Mouse (Mus musculus) intestine, postnatal 0 days (tissue): ENCODE measurements around the gene Smtnl1. TPM values are rescaled to one million over a fixed set of nuclear protein-coding genes. Genes with fewer than 3 reads are reported as not detected.

ENCODE experiments used
- ATAC-seq: fragments of 200-750 bp; cut with Nextera tagmentation; 2 replicates; pipeline ENCODE4 v1.8.0; 2017; ENCODE audit warnings: mild to moderate bottlenecking, moderate TSS enrichment, moderate library complexity
- H3K27ac ChIP-seq: fragments of 300-500 bp; sonication (generic); 2 replicates; pipeline ENCODE4 v1.5.1; 2014; ENCODE audit warnings: mild to moderate bottlenecking, low read depth, low read length, moderate library complexity
- H3K27me3 ChIP-seq: fragments of 300-500 bp; sonication (generic); replicated peaks from 2 replicates; pipeline ENCODE4 v1.6.1; 2014; ENCODE audit warnings: low read length, mixed read lengths; ENCODE audit not compliant: control insufficient read depth, insufficient read depth
- H3K36me3 ChIP-seq: fragments of 300-500 bp; sonication (generic); 2 replicates; pipeline ENCODE4 v1.6.1; 2014; ENCODE audit warnings: mild to moderate bottlenecking, moderate library complexity; ENCODE audit not compliant: control insufficient read depth, insufficient read depth
- H3K4me1 ChIP-seq: fragments of 300-500 bp; sonication (generic); replicated peaks from 2 replicates; pipeline ENCODE4 v1.6.1; 2014; ENCODE audit warnings: antibody characterized with exemption, low read length, mixed read lengths; ENCODE audit not compliant: control insufficient read depth, insufficient read depth
- H3K4me2 ChIP-seq: fragments of 300-500 bp; sonication (generic); replicated peaks from 2 replicates; pipeline ENCODE4 v1.6.1; 2014; ENCODE audit warnings: low read depth, mild to moderate bottlenecking, moderate library complexity
- H3K4me3 ChIP-seq: fragments of 300-500 bp; sonication (generic); 2 replicates; pipeline ENCODE4 v1.5.1; 2014; ENCODE audit warnings: low read depth, low read length
- H3K9ac ChIP-seq: fragments of 300-500 bp; sonication (generic); 2 replicates; pipeline ENCODE4 v1.6.1; 2014; ENCODE audit warnings: mild to moderate bottlenecking, low read depth, low read length
- H3K9me3 ChIP-seq: fragments of 300-500 bp; sonication (generic); 2 replicates; pipeline ENCODE4 v1.6.1; 2016; ENCODE audit warnings: mixed run types; ENCODE audit not compliant: control insufficient read depth
- CTCF ChIP-seq: sonication (generic); IDR thresholded peaks from 2 replicates; pipeline ENCODE4 v1.5.1; 2016; ENCODE audit warnings: low read depth, mild to moderate bottlenecking, control low read depth, antibody characterized with exemption, moderate library complexity
- WGBS: fragments of 180-500 bp; shearing (Covaris S2); extraction: QIAGEN DNeasy Blood & Tissue Kit; methylation state at CpG from one replicate; pipeline ENCODE4 v1.1.7; 2014; 5-methylcytosine and 5-hydroxymethylcytosine counted together
- polyA plus RNA-seq: library from polyadenylated mRNA; unstranded; fragments of >200 nt; fragmentation: Nextera tagmentation; extraction: Ambion mirVana; gene quantifications from 2 replicates; pipeline ENCODE4 v1.2.1, GENCODE M21; 2015

Gene Smtnl1
- polyA plus RNA-seq, 1 experiment from 2014 or later, result 0.46 TPM

DNA sequence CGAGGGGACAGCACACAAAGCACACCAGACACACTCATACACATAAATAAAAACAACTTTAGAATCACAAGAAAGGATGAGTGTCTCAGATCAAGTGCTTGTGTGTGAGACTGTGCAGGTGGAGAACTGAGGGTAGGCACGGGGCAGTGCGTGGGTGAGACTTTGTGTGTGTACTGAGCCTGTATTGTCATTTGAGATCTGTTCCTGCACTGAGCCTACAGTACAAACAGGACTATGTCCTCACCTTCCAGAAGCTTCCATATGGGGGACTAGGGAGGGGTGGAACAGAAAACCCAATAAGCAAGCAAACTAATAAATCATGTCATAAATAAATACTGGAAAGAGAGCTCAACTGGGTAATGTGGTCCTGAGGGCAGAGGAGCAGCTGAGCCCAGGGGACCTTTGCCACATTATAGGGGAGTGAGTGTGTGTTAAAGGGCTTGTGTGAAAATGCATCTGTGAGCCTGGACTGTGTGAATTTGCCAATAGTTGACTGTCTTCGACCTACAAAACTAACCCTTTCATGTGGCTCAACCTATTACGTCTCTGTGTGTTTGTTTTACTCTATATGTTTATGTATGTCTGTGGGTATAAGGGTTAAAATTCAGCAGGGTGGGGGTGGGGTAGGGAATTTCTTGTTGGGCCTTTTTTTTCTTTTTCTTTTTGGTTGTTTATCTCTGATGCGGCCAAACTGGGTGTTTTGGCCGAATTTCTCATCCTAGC lies 28.1 kb upstream of the Smtnl1 start:
- Histone ChIP-seq H3K27ac (peak overlapping the region; percentile 36; the same call in 1 of the 2 replicates), H3K27me3 (no peaks in the 10 kb centered on the region), H3K9me3 (no peaks in the 10 kb centered on the region), H3K4me1 (peaks cover 3% of the 10 kb centered on the region; the same call in 1 of the 2 replicates), H3K4me3 (0 out of 2 replicates have a peak overlapping the region, but pooled peaks have one; percentile 21), H3K4me2 (peak overlapping the region; percentile 61), H3K36me3 (peaks cover 8% of the 10 kb centered on the region; the same call in 1 of the 2 replicates), H3K9ac (no peak overlapping the region)
- 45% methylated on average over 7 of the region's 7 CpGs for WGBS
- ATAC-seq, result peak; percentile 52
- no peak for TF ChIP-seq CTCF

- Histone ChIP-seq H3K4me2 (no peak overlapping the region), H3K36me3 (0 out of 2 replicates have a peak, but pooled peaks cover 5% of the 10 kb centered on the region), H3K27ac (no peak overlapping the region), H3K9ac (no peak overlapping the region), H3K9me3 (no peaks in the 10 kb centered on the region), H3K27me3 (no peaks in the 10 kb centered on the region), H3K4me1 (no peaks in the 10 kb centered on the region), H3K4me3 (no peak overlapping the region)
- no peak for ATAC-seq
- WGBS, result 80% methylated on average over 1 of the region's 1 CpGs
- TF ChIP-seq CTCF, result no peak
Measured at GRCm38 (mm10) chr2:84845226-84845625, 22.8 kb upstream of the Smtnl1 start.

DNA sequence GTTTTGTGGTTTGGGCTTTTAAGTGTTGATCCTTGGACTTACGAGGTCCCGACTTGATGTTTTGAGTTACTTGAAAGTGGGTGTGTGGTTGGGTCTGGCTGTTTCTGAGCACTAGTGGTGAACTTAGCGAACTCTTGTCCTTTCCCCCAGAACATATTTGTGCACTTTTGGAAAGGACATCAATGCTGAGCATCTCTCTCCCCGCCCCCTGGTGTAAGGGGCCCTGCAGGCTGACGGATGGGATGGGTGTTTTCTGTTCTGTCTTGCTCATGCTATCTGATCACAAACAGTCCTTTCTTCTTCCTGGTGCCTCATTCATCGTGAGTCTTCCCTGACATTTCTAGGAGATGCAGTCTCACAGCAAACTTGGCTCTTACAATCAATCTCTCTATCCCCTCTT lies 21.2 kb upstream of the Smtnl1 start:
- Histone ChIP-seq H3K4me3 (no peak overlapping the region), H3K9me3 (no peaks in the 10 kb centered on the region), H3K27ac (no peak overlapping the region), H3K4me1 (no peaks in the 10 kb centered on the region), H3K36me3 (no peaks in the 10 kb centered on the region), H3K9ac (no peak overlapping the region), H3K4me2 (no peak overlapping the region), H3K27me3 (no peaks in the 10 kb centered on the region)
- 73% methylated on average over 6 of the region's 6 CpGs for WGBS
- no peak for ATAC-seq
- TF ChIP-seq CTCF, result no peak

DNA sequence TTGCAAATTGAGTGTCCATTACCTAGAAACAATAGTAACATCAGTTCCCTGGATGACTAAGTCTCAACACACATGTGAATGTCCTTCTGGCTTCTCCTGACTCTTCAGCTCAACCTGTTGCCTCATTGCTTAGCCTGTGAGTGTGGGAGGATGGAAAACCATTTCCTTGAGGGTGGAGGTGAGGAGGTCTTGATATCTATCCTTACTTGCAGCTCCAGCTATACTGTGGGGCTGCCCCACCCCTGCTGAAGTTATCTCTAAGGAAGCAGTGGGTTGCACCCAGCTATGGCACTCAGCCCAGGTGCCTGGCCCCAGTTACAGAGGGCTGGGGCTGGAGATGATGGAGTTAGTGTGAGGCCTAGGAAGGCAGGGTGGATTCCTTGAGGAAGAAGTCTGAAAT lies 19.5 kb upstream of the Smtnl1 start:
- Histone ChIP-seq H3K4me3 (no peak overlapping the region), H3K4me2 (no peak overlapping the region)
- no peak for TF ChIP-seq CTCF

DNA sequence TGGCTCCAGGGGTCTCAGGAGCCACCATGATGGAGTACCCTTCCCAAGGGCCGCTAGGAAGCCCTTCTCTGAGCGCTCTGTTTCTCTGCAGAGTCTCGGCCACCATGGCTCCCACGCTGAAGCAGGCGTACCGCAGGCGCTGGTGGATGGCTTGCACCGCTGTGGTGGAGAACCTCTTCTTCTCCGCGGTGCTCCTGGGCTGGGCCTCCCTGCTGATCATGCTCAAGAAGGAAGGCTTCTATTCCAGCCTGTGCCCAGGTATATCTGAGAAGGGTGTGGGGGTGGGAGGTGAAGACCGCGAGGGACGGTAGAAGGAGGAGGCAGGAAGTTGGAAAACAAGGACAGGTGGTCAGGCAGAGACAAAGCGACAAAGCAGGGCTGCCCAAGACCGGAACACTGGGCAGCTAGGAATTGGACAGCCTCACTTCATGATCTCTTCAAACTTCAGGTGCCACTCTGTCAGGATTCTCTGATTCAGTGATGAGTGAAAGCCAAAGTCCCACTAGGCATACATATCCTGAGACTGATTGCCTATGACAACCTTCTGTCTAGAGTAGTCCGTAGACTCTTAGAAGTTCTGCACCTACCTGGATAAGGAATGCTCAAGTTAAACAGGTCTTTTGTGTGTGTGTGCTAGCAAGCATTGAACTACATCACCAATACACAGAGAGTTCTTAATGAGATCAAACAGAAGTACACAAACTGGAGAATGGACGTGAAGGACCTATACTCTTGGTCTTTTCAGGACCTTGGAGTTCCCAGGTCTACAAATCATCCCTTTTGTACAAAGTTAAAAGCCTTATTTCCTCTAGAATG lies 18.5 kb upstream of the Smtnl1 start:
- WGBS, result 6% methylated on average over 17 of the region's 17 CpGs
- Histone ChIP-seq H3K4me3 (peak overlapping the region; percentile 48), H3K4me2 (peak overlapping the region; percentile 98), H3K9me3 (no peaks in the 10 kb centered on the region), H3K9ac (peak overlapping the region; percentile 48), H3K4me1 (no peaks in the 10 kb centered on the region), H3K27me3 (no peaks in the 10 kb centered on the region), H3K27ac (peak overlapping the region; percentile 15; the same call in 1 of the 2 replicates), H3K36me3 (no peaks in the 10 kb centered on the region)
- TF ChIP-seq CTCF, result no peak
- peak; percentile 12; the same call in 1 of the 2 replicates for ATAC-seq

More for the DNA sequence above, 19.5 kb upstream of the Smtnl1 start:
- Histone ChIP-seq H3K9me3 (no peaks in the 10 kb centered on the region), H3K27me3 (no peaks in the 10 kb centered on the region), H3K27ac (no peak overlapping the region), H3K36me3 (no peaks in the 10 kb centered on the region), H3K9ac (no peak overlapping the region), H3K4me1 (no peaks in the 10 kb centered on the region)
- no peak for ATAC-seq

- peak overlapping the region; percentile 98 for H3K4me2 ChIP-seq
- peak overlapping the region; percentile 48 for H3K9ac ChIP-seq
- no peaks in the 10 kb centered on the region for H3K36me3 ChIP-seq
- H3K27me3 ChIP-seq, result no peaks in the 10 kb centered on the region
- H3K4me1 ChIP-seq, result no peaks in the 10 kb centered on the region
- no peak for TF ChIP-seq CTCF
- ATAC-seq, result peak; percentile 68
- WGBS, result under 1% methylated on average over 54 of the region's 54 CpGs
- no peaks in the 10 kb centered on the region for H3K9me3 ChIP-seq
- H3K4me3 ChIP-seq, result peak overlapping the region; percentile 48
- peak overlapping the region; percentile 15 for H3K27ac ChIP-seq
Measured at GRCm38 (mm10) chr2:84840016-84840747, 17.7 kb upstream of the Smtnl1 start.
